Mouse (Mus musculus) lung, embryonic 14.5 days (tissue): ENCODE results near the gene Ihh. TPM values are rescaled to one million over a fixed set of nuclear protein-coding genes. Genes with fewer than 3 reads are reported as not detected.

Source experiments
- ATAC-seq: fragments of 200-750 bp; cut with Nextera tagmentation; 2 replicates; pipeline ENCODE4 v1.8.0; 2017; ENCODE audit warnings: mild to moderate bottlenecking, moderate TSS enrichment, moderate library complexity; ENCODE audit not compliant: insufficient read depth
- DNase-seq: peaks from one replicate; pipeline ENCODE4 v3.0.0-alpha.2; 2015
- H3K27ac ChIP-seq: fragments of 300-500 bp; sonication (generic); 2 replicates; pipeline ENCODE4 v1.5.1; 2014; ENCODE audit warnings: low read depth, mild to moderate bottlenecking, moderate library complexity
- H3K27me3 ChIP-seq: fragments of 300-500 bp; sonication (generic); 2 replicates; pipeline ENCODE4 v1.6.1; 2014; ENCODE audit warnings: low read length, control low read depth; ENCODE audit not compliant: insufficient read depth
- H3K36me3 ChIP-seq: fragments of 300-500 bp; sonication (generic); 2 replicates; pipeline ENCODE4 v1.6.1; 2014; ENCODE audit warnings: control low read depth; ENCODE audit not compliant: insufficient read depth
- H3K4me1 ChIP-seq: fragments of 300-500 bp; sonication (generic); 2 replicates; pipeline ENCODE4 v1.6.1; 2014; ENCODE audit warnings: antibody characterized with exemption, control low read depth; ENCODE audit not compliant: insufficient read depth
- H3K4me2 ChIP-seq: fragments of 300-500 bp; sonication (generic); 2 replicates; pipeline ENCODE4 v1.6.1; 2014; ENCODE audit warnings: mild to moderate bottlenecking
- H3K4me3 ChIP-seq: fragments of 300-500 bp; sonication (generic); 2 replicates; pipeline ENCODE4 v1.5.1; 2014; ENCODE audit warnings: low read depth, low read length
- H3K9ac ChIP-seq: fragments of 300-500 bp; sonication (generic); 2 replicates; pipeline ENCODE4 v1.6.1; 2014
- H3K9me3 ChIP-seq: fragments of 300-500 bp; sonication (generic); 2 replicates; pipeline ENCODE4 v1.6.1; 2016; ENCODE audit warnings: low read depth, low read length, control low read depth
- CTCF ChIP-seq: IDR thresholded peaks from 2 replicates; pipeline ENCODE4 v1.5.1; 2016; ENCODE audit warnings: antibody characterized with exemption, low read depth
- WGBS: fragments of 180-500 bp; shearing (Covaris S2); extraction: QIAGEN DNeasy Blood & Tissue Kit; methylation state at CpG from one replicate; pipeline ENCODE4 v1.1.7; 2014; 5-methylcytosine and 5-hydroxymethylcytosine counted together
- polyA plus RNA-seq: library from polyadenylated mRNA; unstranded; fragments of >200 nt; fragmentation: Nextera tagmentation; extraction: Ambion mirVana; gene quantifications from 2 replicates; pipeline ENCODE4 v1.2.1, GENCODE M21; 2014

The Ihh gene
- polyA plus RNA-seq, 1 experiment from 2014 or later = 0.14 TPM

- Histone ChIP-seq H3K27me3 (no peaks in the 10 kb centered on the region), H3K4me2 (no peak overlapping the region), H3K9me3 (no peaks in the 10 kb centered on the region), H3K36me3 (no peaks in the 10 kb centered on the region), H3K4me3 (no peak overlapping the region), H3K9ac (no peak overlapping the region), H3K27ac (no peak overlapping the region), H3K4me1 (no peaks in the 10 kb centered on the region; the same call in 1 of the 2 replicates)
- TF ChIP-seq CTCF = no peak
- ATAC-seq (no peak), DNase-seq (no peak)
- 76% methylated on average over 6 of the region's 6 CpGs for WGBS
Measured at GRCm38 (mm10) chr1:74973590-74973989, 22.1 kb upstream of the Ihh start.

GRCm38 (mm10) chr1:74971353-74972050, 20.0 kb upstream of the Ihh start:
- 42% methylated on average over 4 of the region's 4 CpGs for WGBS
- H3K9ac ChIP-seq = no peak overlapping the region
- H3K27me3 ChIP-seq = no peaks in the 10 kb centered on the region
- H3K36me3 ChIP-seq = no peaks in the 10 kb centered on the region
- TF ChIP-seq CTCF = no peak
- DNase-seq (no peak), ATAC-seq (peak; percentile 35; the same call in 1 of the 2 replicates)
- H3K27ac ChIP-seq = no peak overlapping the region
- H3K4me2 ChIP-seq = no peak overlapping the region
- peaks cover 2% of the 10 kb centered on the region; the same call in 1 of the 2 replicates for H3K4me1 ChIP-seq
- no peaks in the 10 kb centered on the region for H3K9me3 ChIP-seq
- no peak overlapping the region for H3K4me3 ChIP-seq

- no peaks in the 10 kb centered on the region for H3K9me3 ChIP-seq
- no peak overlapping the region for H3K9ac ChIP-seq
- no peaks in the 10 kb centered on the region for H3K27me3 ChIP-seq
- no peak for ATAC-seq
- H3K4me3 ChIP-seq = no peak overlapping the region
- no peak overlapping the region for H3K4me2 ChIP-seq
- no peak overlapping the region for H3K27ac ChIP-seq
- H3K36me3 ChIP-seq = no peaks in the 10 kb centered on the region
- 23% methylated on average over 8 of the region's 8 CpGs for WGBS
- peaks cover 6% of the 10 kb centered on the region; the same call in 1 of the 2 replicates for H3K4me1 ChIP-seq
- TF ChIP-seq CTCF = no peak
- no peak for DNase-seq
Measured at GRCm38 (mm10) chr1:74967962-74968580, 16.6 kb upstream of the Ihh start.

GRCm38 (mm10) chr1:74964494-74965215, 13.2 kb upstream of the Ihh start:
- Histone ChIP-seq H3K27me3 (0 out of 2 replicates have a peak, but pooled peaks cover 7% of the 10 kb centered on the region), H3K9ac (peak overlapping the region; percentile 44; the same call in 1 of the 2 replicates), H3K4me1 (peaks cover 6% of the 10 kb centered on the region; the same call in 1 of the 2 replicates), H3K4me3 (peak overlapping the region; percentile 21), H3K4me2 (peak overlapping the region; percentile 63), H3K36me3 (no peaks in the 10 kb centered on the region), H3K9me3 (no peaks in the 10 kb centered on the region), H3K27ac (no peak overlapping the region)
- 6% methylated on average over 16 of the region's 16 CpGs for WGBS
- TF ChIP-seq CTCF = peak; percentile 85
- ATAC-seq = peak; percentile 78
- peak; percentile 97 for DNase-seq

- Histone ChIP-seq H3K4me2 (no peak overlapping the region), H3K9me3 (no peaks in the 10 kb centered on the region), H3K9ac (no peak overlapping the region), H3K36me3 (no peaks in the 10 kb centered on the region), H3K4me1 (peaks cover 3% of the 10 kb centered on the region; the same call in 1 of the 2 replicates), H3K27me3 (0 out of 2 replicates have a peak, but pooled peaks cover 7% of the 10 kb centered on the region), H3K4me3 (no peak overlapping the region), H3K27ac (no peak overlapping the region)
- DNase-seq (no peak), ATAC-seq (no peak)
- TF ChIP-seq CTCF = no peak
- 79% methylated on average over 5 of the region's 5 CpGs for WGBS
Measured at GRCm38 (mm10) chr1:74962853-74963227, 11.4 kb upstream of the Ihh start.

- H3K4me2 ChIP-seq = no peak overlapping the region
- H3K9ac ChIP-seq = no peak overlapping the region
Measured at GRCm38 (mm10) chr1:74962126-74962852, 10.8 kb upstream of the Ihh start.

More at GRCm38 (mm10) chr1:74962126-74962852, 10.8 kb upstream of the Ihh start:
- no peak overlapping the region for H3K27ac ChIP-seq
- no peaks in the 10 kb centered on the region for H3K36me3 ChIP-seq
- ATAC-seq (no peak), DNase-seq (no peak)
- no peak for TF ChIP-seq CTCF
- no peaks in the 10 kb centered on the region for H3K9me3 ChIP-seq
- no peak overlapping the region for H3K4me3 ChIP-seq
- WGBS = 63% methylated on average over 5 of the region's 5 CpGs
- H3K4me1 ChIP-seq = peaks cover 3% of the 10 kb centered on the region; the same call in 1 of the 2 replicates
- H3K27me3 ChIP-seq = 0 out of 2 replicates have a peak, but pooled peaks cover 7% of the 10 kb centered on the region
